Mouse (Mus musculus) myocyte (in vitro differentiated cells): ENCODE results near the gene 2210407C18Rik. TPM values are rescaled to one million over a fixed set of nuclear protein-coding genes. Genes with fewer than 3 reads are reported as not detected.

Experiments
- H3K27me3 ChIP-seq: one replicate; pipeline ENCODE4 v1.6.1; 2011; ENCODE audit not compliant: control insufficient read depth, insufficient read depth, insufficient read length
- H3K36me3 ChIP-seq: one replicate; pipeline ENCODE4 v1.6.1; 2011; ENCODE audit not compliant: control insufficient read depth, insufficient read depth
- H3K4me2 ChIP-seq: one replicate; pipeline ENCODE4 v1.6.1; 2011; ENCODE audit warnings: low read depth, control low read depth
- H3K4me3 ChIP-seq: one replicate; pipeline ENCODE4 v1.5.1; 2011; ENCODE audit warnings: mild to moderate bottlenecking, control low read depth, moderate library complexity
- H3K79me2 ChIP-seq: one replicate; pipeline ENCODE4 v1.6.1; 2011; ENCODE audit not compliant: control insufficient read depth, insufficient read depth
- H3ac ChIP-seq: one replicate; pipeline ENCODE4 v1.6.1; 2011; ENCODE audit not compliant: control insufficient read depth, insufficient read length
- CEBPB ChIP-seq: IDR thresholded peaks from 2 replicates; pipeline ENCODE4 v1.6.1; 2011; ENCODE audit warnings: mild to moderate bottlenecking, moderate library complexity; ENCODE audit not compliant: poor library complexity, insufficient read depth, severe bottlenecking
- E2F4 ChIP-seq: IDR thresholded peaks from one replicate; pipeline ENCODE4 v1.6.1; 2011; ENCODE audit warnings: mild to moderate bottlenecking, control low read depth, moderate library complexity; ENCODE audit not compliant: insufficient read depth
- MAX ChIP-seq: IDR thresholded peaks from one replicate; pipeline ENCODE4 v1.6.1; 2011; ENCODE audit warnings: low read depth, mild to moderate bottlenecking, control low read depth
- MYOD1 ChIP-seq, 3 experiments: IDR thresholded peaks; one replicate each; pipeline ENCODE4 v1.6.1; 2011; ENCODE audit warnings: control low read depth in 2 of 3, low read depth in 2 of 3, mild to moderate bottlenecking in 2 of 3, moderate library complexity in 1 of 3; ENCODE audit not compliant: insufficient read length in 2 of 3, control insufficient read depth in 1 of 3
- MYOG ChIP-seq, 3 experiments: IDR thresholded peaks; one replicate each; pipeline ENCODE4 v1.6.1; 2011; ENCODE audit warnings: control low read depth in 2 of 3, low read depth in 2 of 3, mild to moderate bottlenecking in 2 of 3; ENCODE audit not compliant: insufficient read length in 2 of 3, control insufficient read depth in 1 of 3, insufficient read depth in 1 of 3
- POLR2A ChIP-seq: IDR thresholded peaks from one replicate; pipeline ENCODE4 v1.6.1; 2011; ENCODE audit warnings: low read depth, mild to moderate bottlenecking, control low read depth, moderate library complexity; ENCODE audit not compliant: insufficient read length
- POLR2AphosphoS2 ChIP-seq: IDR thresholded peaks from one replicate; pipeline ENCODE4 v1.6.1; 2011; ENCODE audit warnings: low read depth, control low read depth; ENCODE audit not compliant: insufficient read length
- REST ChIP-seq: IDR thresholded peaks from one replicate; pipeline ENCODE4 v1.6.1; 2011; ENCODE audit warnings: mild to moderate bottlenecking, control low read depth, moderate library complexity; ENCODE audit not compliant: insufficient read depth, insufficient read length
- SRF ChIP-seq: IDR thresholded peaks from one replicate; pipeline ENCODE4 v1.6.1; 2011; ENCODE audit warnings: low read depth; ENCODE audit not compliant: control insufficient read depth, insufficient read length
- TCF12 ChIP-seq: IDR thresholded peaks from one replicate; pipeline ENCODE4 v1.6.1; 2011; ENCODE audit warnings: mild to moderate bottlenecking, control low read depth; ENCODE audit not compliant: poor library complexity, insufficient read depth, severe bottlenecking
- TCF3 ChIP-seq: IDR thresholded peaks from one replicate; pipeline ENCODE4 v1.6.1; 2011; ENCODE audit warnings: low read depth, control low read depth; ENCODE audit not compliant: insufficient read length
- USF1 ChIP-seq: IDR thresholded peaks from one replicate; pipeline ENCODE4 v1.6.1; 2011; ENCODE audit warnings: low read depth, mild to moderate bottlenecking, control low read depth, moderate library complexity
- polyA plus RNA-seq: library from polyadenylated mRNA; unstranded; fragments of >200 nt; fragmentation: generic; extraction: Trizol; gene quantifications from one replicate; pipeline ENCODE4 v1.2.1, GENCODE M21; 2012; ENCODE audit warnings: missing spikeins

The 2210407C18Rik gene
- polyA plus RNA-seq, 1 experiment: not detected

GRCm38 (mm10) chr11:58641057-58641456, 25.2 kb upstream of the 2210407C18Rik start:
- Histone ChIP-seq H3K4me2 (no peak overlapping the region), H3ac (no peak overlapping the region), H3K27me3 (peaks cover 13% of the 10 kb centered on the region), H3K4me3 (no peak overlapping the region), H3K79me2 (no peaks in the 10 kb centered on the region), H3K36me3 (no peaks in the 10 kb centered on the region)
- TF ChIP-seq MAX (no peak), POLR2AphosphoS2 (no peak), MYOG (IDR thresholded peaks at IDR 0.05; ENCODE audit: control insufficient read depth in 1 of 3, insufficient read depth in 1 of 3, insufficient read length in 2 of 3, low read depth in 2 of 3) (no peak), MYOD1 (IDR thresholded peaks at IDR 0.05; ENCODE audit: control insufficient read depth in 1 of 3, insufficient read length in 2 of 3, low read depth in 2 of 3) (no peak), REST (no peak), TCF3 (no peak), SRF (no peak), USF1 (no peak), CEBPB (no peak), TCF12 (no peak), POLR2A (no peak), E2F4 (no peak)

GRCm38 (mm10) chr11:58640272-58640867, 24.5 kb upstream of the 2210407C18Rik start, which contains the start of gene Trim58:
Trim58 (plus strand) TSS chr11:58640465.
- H3K79me2 ChIP-seq: no peaks in the 10 kb centered on the region
- no peak within 1 kb of the TSS for H3ac ChIP-seq
- H3K27me3 ChIP-seq: peaks cover 6% of the 10 kb centered on the region
- no peak within 1 kb of the TSS for H3K4me3 ChIP-seq
- H3K4me2 ChIP-seq: no peak within 1 kb of the TSS
- H3K36me3 ChIP-seq: no peaks in the 10 kb centered on the region
- TF ChIP-seq MYOD1 (IDR thresholded peaks at IDR 0.05; ENCODE audit: control insufficient read depth in 1 of 3, insufficient read length in 2 of 3, low read depth in 2 of 3) (no peak), REST (no peak), POLR2AphosphoS2 (no peak), USF1 (no peak), MAX (no peak), E2F4 (no peak), MYOG (IDR thresholded peaks at IDR 0.05; ENCODE audit: control insufficient read depth in 1 of 3, insufficient read depth in 1 of 3, insufficient read length in 2 of 3, low read depth in 2 of 3) (no peak), TCF12 (no peak), POLR2A (no peak), SRF (no peak), TCF3 (no peak), CEBPB (no peak)

GRCm38 (mm10) chr11:58638176-58638701, 22.4 kb upstream of the 2210407C18Rik start:
- H3K27me3 ChIP-seq: peaks cover 6% of the 10 kb centered on the region
- no peak overlapping the region for H3K4me3 ChIP-seq
- no peak overlapping the region for H3ac ChIP-seq
- no peaks in the 10 kb centered on the region for H3K79me2 ChIP-seq
- no peaks in the 10 kb centered on the region for H3K36me3 ChIP-seq
- no peak for TF ChIP-seq TCF3
- no peak for TF ChIP-seq MYOG (IDR thresholded peaks at IDR 0.05; ENCODE audit: control insufficient read depth in 1 of 3, insufficient read depth in 1 of 3, insufficient read length in 2 of 3, low read depth in 2 of 3)
- TF ChIP-seq E2F4: no peak
- TF ChIP-seq POLR2AphosphoS2: no peak
- TF ChIP-seq SRF: no peak
- TF ChIP-seq MYOD1 (IDR thresholded peaks at IDR 0.05; ENCODE audit: control insufficient read depth in 1 of 3, insufficient read length in 2 of 3, low read depth in 2 of 3): no peak
- TF ChIP-seq REST: no peak
- no peak for TF ChIP-seq MAX
- TF ChIP-seq CEBPB: no peak
- TF ChIP-seq USF1: no peak
- TF ChIP-seq POLR2A: no peak
- no peak for TF ChIP-seq TCF12
- H3K4me2 ChIP-seq: no peak overlapping the region

- Histone ChIP-seq H3K27me3 (peaks cover 6% of the 10 kb centered on the region), H3K4me2 (peak overlapping the region; percentile 32), H3K4me3 (no peak overlapping the region), H3ac (no peak overlapping the region), H3K79me2 (no peaks in the 10 kb centered on the region), H3K36me3 (no peaks in the 10 kb centered on the region)
- TF ChIP-seq POLR2AphosphoS2 (no peak), MAX (no peak), USF1 (no peak), MYOG (IDR thresholded peaks at IDR 0.05; ENCODE audit: control insufficient read depth in 1 of 3, insufficient read depth in 1 of 3, insufficient read length in 2 of 3, low read depth in 2 of 3) (no peak), TCF12 (no peak), CEBPB (no peak), E2F4 (no peak)
Measured at GRCm38 (mm10) chr11:58636376-58636977, 20.6 kb upstream of the 2210407C18Rik start.
